In the genomic region with DNA sequence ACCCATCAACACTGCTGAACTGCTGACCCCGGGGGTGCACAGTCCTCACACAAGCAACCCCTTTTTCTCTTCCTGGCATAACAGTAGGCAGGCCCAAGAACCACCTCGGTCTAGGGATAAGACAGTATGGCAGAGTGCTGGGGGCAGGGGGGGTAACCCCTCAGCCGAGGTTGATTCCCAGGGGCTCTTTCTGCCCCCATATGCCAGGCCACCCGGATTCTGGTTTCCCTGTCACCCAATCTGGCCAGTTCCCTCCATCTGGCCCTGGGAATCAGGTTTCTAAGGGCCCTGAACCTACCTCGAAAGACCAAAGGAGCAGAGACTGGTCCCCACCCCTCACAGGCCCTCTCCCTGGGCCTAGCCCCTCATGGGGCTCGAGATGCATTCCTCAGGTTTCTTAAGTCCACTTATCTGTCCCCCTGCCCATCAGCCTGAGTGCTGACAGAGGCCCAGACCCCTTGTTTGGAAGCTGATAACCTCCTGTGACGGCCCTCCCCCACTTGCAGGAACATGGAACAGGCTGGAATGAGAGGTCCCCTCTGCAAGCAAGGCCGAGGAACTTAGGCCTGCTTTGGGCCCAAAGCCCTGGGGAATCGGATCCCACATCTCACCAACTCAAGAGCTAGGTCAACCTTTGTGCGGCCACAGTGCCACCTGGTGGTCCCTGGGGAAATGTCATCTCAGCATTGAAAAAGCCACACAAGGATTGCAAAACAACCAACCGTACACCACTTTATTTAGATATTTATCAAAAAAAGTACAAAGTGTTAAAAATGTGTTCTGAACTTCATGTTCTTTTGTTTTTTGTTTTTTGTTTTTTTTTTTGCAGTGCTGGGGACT, we compare ENCODE assay signal across 9 mouse cellular contexts. TPM values are rescaled to one million over a fixed set of nuclear protein-coding genes. Genes with fewer than 3 reads are reported as not detected.
DNase-seq lines count a peak whose midpoint lies in the region; ATAC-seq and TF ChIP-seq lines count a peak whose summit lies in the region.
"Had no signal": no experiment of that assay in that cellular context is flagged by ENCODE, and none has a peak within 500 bp of the region (broad histone marks: within the 10 kb centered on the region; RNA-seq: fewer than 3 reads in every experiment).

No protein-coding gene starts in this region.

- H3K4me1 ChIP-seq in kidney, postnatal 0 days (replicated peaks; ENCODE audit: insufficient read depth, low read length) = peaks cover 25% of the 10 kb centered on the region
- peaks cover 18% of the 10 kb centered on the region for H3K4me1 ChIP-seq in liver, adult 2 months (ENCODE audit: control insufficient read depth, insufficient read depth, low read length)

- 21% methylated on average over 11 of the region's 11 CpGs for WGBS in kidney, postnatal 0 days
- WGBS in liver, adult 2 months = 38% methylated on average over 11 of the region's 11 CpGs

- H3K36me3 ChIP-seq in kidney, postnatal 0 days (ENCODE audit: insufficient read depth, low read length) = peaks cover 7% of the 10 kb centered on the region; the same call in 1 of the 2 replicates
- H3K36me3 ChIP-seq in liver, adult 2 months (ENCODE audit: control insufficient read depth, insufficient read depth, low read length) = peaks cover 2% of the 10 kb centered on the region; the same call in 1 of the 2 replicates

- no peaks in the 10 kb centered on the region for H3K9me3 ChIP-seq in kidney, postnatal 0 days (replicated peaks; ENCODE audit: low read length)
- H3K9me3 ChIP-seq: hindbrain, embryonic 15.5 days had no signal

- peaks cover 5% of the 10 kb centered on the region; the same call in 1 of the 2 replicates for H3K79me2 ChIP-seq in liver, adult 2 months (ENCODE audit: control insufficient read depth, insufficient read depth, low read length)

- TF ChIP-seq POLR2A in liver, adult 2 months (IDR thresholded peaks at IDR 0.05; ENCODE audit: extremely low read depth, insufficient read depth, low read length) = no peak

- H3K9ac ChIP-seq in kidney, postnatal 0 days (ENCODE audit: low read depth, low read length) = no peak overlapping the region
- no peak overlapping the region for H3K9ac ChIP-seq in liver, adult 2 months (ENCODE audit: low read depth, low read length)
- H3K9ac ChIP-seq: hindbrain, embryonic 15.5 days had no signal

- no peak overlapping the region for H3K4me2 ChIP-seq in kidney, postnatal 0 days (ENCODE audit: low read length)

- peak; percentile 92 for TF ChIP-seq CTCF in kidney, postnatal 0 days (IDR thresholded peaks at IDR 0.05; ENCODE audit: low read depth)
- TF ChIP-seq CTCF in liver, adult 2 months (IDR thresholded peaks at IDR 0.05; ENCODE audit: low read depth, low read length) = peak; percentile 88

- H3K4me3 ChIP-seq in kidney, postnatal 0 days (replicated peaks; ENCODE audit: low read depth, low read length) = no peak overlapping the region
- H3K4me3 ChIP-seq in liver, adult 2 months (ENCODE audit: insufficient read depth, low read depth, low read length) = no peak overlapping the region

- peak; percentile 89 for DNase-seq in A20 (ENCODE audit: low read depth, low spot score)
- DNase-seq in T-cell, adult 2 months (ENCODE audit: low spot score) = peak; percentile 78
- peak; percentile 67 to 75 for DNase-seq in gastrocnemius, postnatal 4 days (ENCODE audit: low spot score in 2 of 2)
- peak; percentile 89 for DNase-seq in kidney, postnatal 0 days (ENCODE audit: low spot score)
- DNase-seq in liver, adult 2 months (ENCODE audit: extremely low read depth, low read depth, low spot score) = peak; percentile 62
- peak; percentile 82 for DNase-seq in ovary, postnatal 36 days (ENCODE audit: low spot score)
- peak; percentile 90 for DNase-seq in thymus, postnatal 14 days

- H3K27ac ChIP-seq in kidney, postnatal 0 days = no peak overlapping the region
- H3K27ac ChIP-seq in liver, adult 2 months (replicated peaks; ENCODE audit: insufficient read depth, low read depth, low read length) = no peak overlapping the region
- H3K27ac ChIP-seq: hindbrain, embryonic 15.5 days had no signal

- H3K27me3 ChIP-seq in kidney, postnatal 0 days (ENCODE audit: insufficient read depth, low read length) = peaks cover 18% of the 10 kb centered on the region; the same call in 1 of the 2 replicates
- peaks cover 10% of the 10 kb centered on the region for H3K27me3 ChIP-seq in liver, adult 2 months (ENCODE audit: control insufficient read depth, insufficient read depth, low read length)

- ATAC-seq in common myeloid progenitor, adult 5-6 weeks (replicated peaks; ENCODE audit: low read depth, poor library complexity, severe bottlenecking) = peak; percentile 62
- 0 out of 2 replicates have a peak, but pooled peaks have one; percentile 12 for ATAC-seq in kidney, postnatal 0 days (replicated peaks; ENCODE audit: low FRiP score, low read depth)

RNA-seq across cellular contexts. Expression of a gene that starts 2.1 kb away (rescaled TPM):
- total RNA-seq in common myeloid progenitor, adult 5-6 weeks (2017) = 93.1 and 95.1 TPM in 2 replicates
- total RNA-seq in gastrocnemius, postnatal 4 days (2021) = 10 to 100 TPM; 22.2 to 24.3 TPM
- polyA plus RNA-seq in kidney, postnatal 0 days (2015; fragmentation: Nextera tagmentation; extraction: Ambion mirVana) = 16.7 and 18.0 TPM in 2 replicates
- 23.0 and 29.1 TPM in 2 replicates for total RNA-seq in liver, adult 2 months (2014; rRNA removed)
- 31.7 and 32.2 TPM in 2 replicates for polyA plus RNA-seq in liver, adult 2 months (2012; rRNA removed)

RNA-seq across cellular contexts. Expression of a gene that starts 4.5 kb away (rescaled TPM):
- total RNA-seq in common myeloid progenitor, adult 5-6 weeks (2017) = not detected in 2 replicates
- total RNA-seq in gastrocnemius, postnatal 4 days (2021) = not detected
- polyA plus RNA-seq in kidney, postnatal 0 days (2015; fragmentation: Nextera tagmentation; extraction: Ambion mirVana) = 20.8 and 24.2 TPM in 2 replicates
- not detected in 2 replicates for total RNA-seq in liver, adult 2 months (2014; rRNA removed)
- not detected in 2 replicates for polyA plus RNA-seq in liver, adult 2 months (2012; rRNA removed)

RNA-seq across cellular contexts. Expression of a gene that starts 36.4 kb away (rescaled TPM):
- total RNA-seq in common myeloid progenitor, adult 5-6 weeks (2017) = 144 and 182 TPM in 2 replicates
- total RNA-seq in gastrocnemius, postnatal 4 days (2021) = 10 to 100 TPM; 54.7 to 64.1 TPM
- 32.8 and 33.0 TPM in 2 replicates for polyA plus RNA-seq in kidney, postnatal 0 days (2015; fragmentation: Nextera tagmentation; extraction: Ambion mirVana)
- 44.3 and 51.1 TPM in 2 replicates for total RNA-seq in liver, adult 2 months (2014; rRNA removed)
- polyA plus RNA-seq in liver, adult 2 months (2012; rRNA removed) = 9.4 and 11.1 TPM in 2 replicates
